Mouse (Mus musculus): ENCODE results near the gene Clip3. TPM values are rescaled to one million over a fixed set of nuclear protein-coding genes. Genes with fewer than 3 reads are reported as not detected.

Gene Clip3
- polyA plus RNA-seq, 1 experiment from 2014 or later = 100 TPM

DNA sequence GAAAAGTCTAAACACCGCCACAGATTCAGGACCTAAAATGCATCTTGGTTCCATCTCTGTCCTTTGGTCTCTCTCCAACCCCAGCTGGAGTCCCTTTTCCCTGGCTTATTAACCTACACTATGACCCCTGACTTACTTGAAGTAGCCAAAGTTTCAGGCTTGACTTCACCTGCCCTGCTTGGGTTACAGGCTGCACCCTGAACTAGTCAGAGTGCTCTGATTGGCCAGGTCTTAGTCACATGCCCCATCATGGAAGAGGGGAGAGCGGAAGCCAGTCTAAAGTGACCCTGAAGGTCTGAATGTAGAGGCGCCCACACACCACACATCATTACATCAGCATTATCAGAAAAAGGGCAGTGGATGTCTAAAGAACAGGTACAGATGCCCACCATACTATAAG lies 26.6 kb downstream of the Clip3 start:
- no peak overlapping the region for H3K4me3 ChIP-seq (ENCODE audit: low read depth, low read length)
- H3K4me1 ChIP-seq (ENCODE audit: control insufficient read depth, insufficient read depth, low read length) = peaks cover 9% of the 10 kb centered on the region
- H3K9me3 ChIP-seq (ENCODE audit: control insufficient read depth, low read length) = no peaks in the 10 kb centered on the region
- WGBS = 75% methylated on average over 3 of the region's 3 CpGs
- H3K27ac ChIP-seq (ENCODE audit: low read depth, low read length) = no peak overlapping the region
- H3K9ac ChIP-seq (ENCODE audit: low read length) = no peak overlapping the region
- no peak for ATAC-seq (ENCODE audit: insufficient read depth, low FRiP score, low TSS enrichment)
- no peaks in the 10 kb centered on the region for H3K36me3 ChIP-seq (ENCODE audit: control insufficient read depth, insufficient read depth, low read length)
- no peaks in the 10 kb centered on the region for H3K27me3 ChIP-seq (ENCODE audit: control insufficient read depth, insufficient read depth, low read length)
- no peak for DNase-seq (ENCODE audit: low spot score)
- H3K4me2 ChIP-seq (ENCODE audit: low read depth) = no peak overlapping the region

DNA sequence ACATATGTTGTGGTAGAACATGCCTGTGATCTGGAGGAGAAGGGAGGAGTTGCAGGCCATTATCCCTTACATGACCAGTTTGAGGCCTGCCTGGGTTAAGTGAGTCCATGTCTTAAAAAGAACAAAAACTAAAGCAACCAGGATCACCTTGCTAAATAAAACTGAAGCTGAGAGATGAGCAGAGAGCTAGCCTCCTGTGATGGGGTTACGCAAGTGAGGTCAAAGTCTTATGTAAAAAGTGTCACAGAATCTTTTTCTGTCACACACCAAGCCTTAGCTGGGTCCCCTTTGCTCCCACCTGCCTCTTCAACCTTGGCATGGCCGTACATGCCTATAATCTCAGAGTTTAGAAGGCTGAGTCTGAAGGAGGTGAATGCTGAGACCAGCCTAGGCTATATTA lies 29.4 kb downstream of the Clip3 start:
- no peak for DNase-seq (ENCODE audit: low spot score)
- no peak for ATAC-seq (ENCODE audit: insufficient read depth, low FRiP score, low TSS enrichment)
- H3K9me3 ChIP-seq (ENCODE audit: control insufficient read depth, low read length) = no peaks in the 10 kb centered on the region
- no peaks in the 10 kb centered on the region for H3K36me3 ChIP-seq (ENCODE audit: control insufficient read depth, insufficient read depth, low read length)
- WGBS = 86% methylated on average over 2 of the region's 2 CpGs
- peak overlapping the region; percentile 82 for H3K4me2 ChIP-seq (ENCODE audit: low read depth)
- H3K27me3 ChIP-seq (ENCODE audit: control insufficient read depth, insufficient read depth, low read length) = no peaks in the 10 kb centered on the region
- peak overlapping the region; percentile 69; the same call in 1 of the 2 replicates for H3K4me3 ChIP-seq (ENCODE audit: low read depth, low read length)
- no peak overlapping the region for H3K27ac ChIP-seq (ENCODE audit: low read depth, low read length)
- H3K9ac ChIP-seq (ENCODE audit: low read length) = no peak overlapping the region
- peaks cover 6% of the 10 kb centered on the region; the same call in 1 of the 2 replicates for H3K4me1 ChIP-seq (ENCODE audit: control insufficient read depth, insufficient read depth, low read length)

GRCm38 (mm10) chr7:30321539-30322284 lies 30.2 kb downstream of the Clip3 start, which contains the start of gene E130208F15Rik:
E130208F15Rik (plus strand) TSS chr7:30321740.
- Histone ChIP-seq H3K4me1 (ENCODE audit: control insufficient read depth, insufficient read depth, low read length) (peaks cover 6% of the 10 kb centered on the region; the same call in 1 of the 2 replicates), H3K27me3 (ENCODE audit: control insufficient read depth, insufficient read depth, low read length) (no peaks in the 10 kb centered on the region), H3K9ac (ENCODE audit: low read length) (peak within 1 kb of the TSS; percentile 85), H3K27ac (ENCODE audit: low read depth, low read length) (peak within 1 kb of the TSS; percentile 70; the same call in 1 of the 2 replicates), H3K4me3 (ENCODE audit: low read depth, low read length) (peak within 1 kb of the TSS; percentile 69), H3K4me2 (ENCODE audit: low read depth) (peak within 1 kb of the TSS; percentile 82), H3K9me3 (ENCODE audit: control insufficient read depth, low read length) (no peaks in the 10 kb centered on the region), H3K36me3 (ENCODE audit: control insufficient read depth, insufficient read depth, low read length) (no peaks in the 10 kb centered on the region)
- DNase-seq (ENCODE audit: low spot score) (peak; percentile 46), ATAC-seq (ENCODE audit: insufficient read depth, low FRiP score, low TSS enrichment) (peak; percentile 57)
- WGBS = under 1% methylated on average over 63 of the region's 63 CpGs

- DNase-seq (ENCODE audit: low spot score) = peak; percentile 94
These were observed 30.7 kb downstream of the Clip3 start for GRCm38 (mm10) chr7:30322285-30322667.

GRCm38 (mm10) chr7:30322865-30323264 lies 31.3 kb downstream of the Clip3 start:
- Histone ChIP-seq H3K36me3 (ENCODE audit: control insufficient read depth, insufficient read depth, low read length) (no peaks in the 10 kb centered on the region), H3K27me3 (ENCODE audit: control insufficient read depth, insufficient read depth, low read length) (no peaks in the 10 kb centered on the region), H3K27ac (ENCODE audit: low read depth, low read length) (no peak overlapping the region), H3K4me3 (ENCODE audit: low read depth, low read length) (peak overlapping the region; percentile 69), H3K9ac (ENCODE audit: low read length) (peak overlapping the region; percentile 85), H3K4me2 (ENCODE audit: low read depth) (peak overlapping the region; percentile 82), H3K4me1 (ENCODE audit: control insufficient read depth, insufficient read depth, low read length) (peaks cover 6% of the 10 kb centered on the region; the same call in 1 of the 2 replicates), H3K9me3 (ENCODE audit: control insufficient read depth, low read length) (no peaks in the 10 kb centered on the region)
- ATAC-seq (ENCODE audit: insufficient read depth, low FRiP score, low TSS enrichment) (no peak), DNase-seq (ENCODE audit: low spot score) (no peak)
- 41% methylated on average over 6 of the region's 6 CpGs for WGBS

More at GRCm38 (mm10) chr7:30322285-30322667, 30.7 kb downstream of the Clip3 start:
- Histone ChIP-seq H3K36me3 (ENCODE audit: control insufficient read depth, insufficient read depth, low read length) (no peaks in the 10 kb centered on the region), H3K9ac (ENCODE audit: low read length) (peak overlapping the region; percentile 85), H3K4me1 (ENCODE audit: control insufficient read depth, insufficient read depth, low read length) (peaks cover 6% of the 10 kb centered on the region; the same call in 1 of the 2 replicates), H3K9me3 (ENCODE audit: control insufficient read depth, low read length) (no peaks in the 10 kb centered on the region), H3K4me2 (ENCODE audit: low read depth) (peak overlapping the region; percentile 82), H3K27ac (ENCODE audit: low read depth, low read length) (peak overlapping the region; percentile 70; the same call in 1 of the 2 replicates), H3K27me3 (ENCODE audit: control insufficient read depth, insufficient read depth, low read length) (no peaks in the 10 kb centered on the region), H3K4me3 (ENCODE audit: low read depth, low read length) (peak overlapping the region; percentile 69)
- WGBS = under 1% methylated on average over 20 of the region's 20 CpGs
- ATAC-seq (ENCODE audit: insufficient read depth, low FRiP score, low TSS enrichment) = peak; percentile 100

DNA sequence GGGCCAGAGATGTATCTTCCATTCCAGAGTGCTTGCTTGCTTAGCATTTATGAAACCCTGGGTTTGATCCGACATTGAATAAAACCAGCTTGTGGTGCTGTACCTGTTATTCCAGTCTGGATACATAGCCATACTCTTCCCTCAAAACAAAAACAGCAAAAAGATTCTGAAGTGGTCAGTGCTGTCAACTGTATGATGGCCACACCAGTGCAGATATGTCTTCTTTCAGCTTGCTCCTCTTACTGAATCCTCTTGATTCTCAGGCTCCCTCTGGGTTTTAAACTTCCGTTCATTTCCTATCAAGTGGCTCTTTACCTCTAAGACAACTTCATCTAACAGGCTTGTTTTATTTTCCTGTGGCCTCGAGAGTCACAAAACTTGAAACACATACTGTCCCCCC lies 32.3 kb downstream of the Clip3 start, which contains the start of gene Sdhaf1:
Gene Sdhaf1 (minus strand): TSS at position 101 of the 400 bp plus-strand sequence.
- Histone ChIP-seq H3K27ac (ENCODE audit: low read depth, low read length) (no peak within 1 kb of the TSS), H3K4me3 (ENCODE audit: low read depth, low read length) (peak within 1 kb of the TSS; percentile 69), H3K27me3 (ENCODE audit: control insufficient read depth, insufficient read depth, low read length) (no peaks in the 10 kb centered on the region), H3K9ac (ENCODE audit: low read length) (peak within 1 kb of the TSS; percentile 85), H3K4me2 (ENCODE audit: low read depth) (peak within 1 kb of the TSS; percentile 82), H3K9me3 (ENCODE audit: control insufficient read depth, low read length) (no peaks in the 10 kb centered on the region), H3K36me3 (ENCODE audit: control insufficient read depth, insufficient read depth, low read length) (no peaks in the 10 kb centered on the region), H3K4me1 (ENCODE audit: control insufficient read depth, insufficient read depth, low read length) (peaks cover 6% of the 10 kb centered on the region; the same call in 1 of the 2 replicates)
- no peak for DNase-seq (ENCODE audit: low spot score)
- WGBS = 80% methylated on average over 3 of the region's 3 CpGs
- no peak for ATAC-seq (ENCODE audit: insufficient read depth, low FRiP score, low TSS enrichment)

DNA sequence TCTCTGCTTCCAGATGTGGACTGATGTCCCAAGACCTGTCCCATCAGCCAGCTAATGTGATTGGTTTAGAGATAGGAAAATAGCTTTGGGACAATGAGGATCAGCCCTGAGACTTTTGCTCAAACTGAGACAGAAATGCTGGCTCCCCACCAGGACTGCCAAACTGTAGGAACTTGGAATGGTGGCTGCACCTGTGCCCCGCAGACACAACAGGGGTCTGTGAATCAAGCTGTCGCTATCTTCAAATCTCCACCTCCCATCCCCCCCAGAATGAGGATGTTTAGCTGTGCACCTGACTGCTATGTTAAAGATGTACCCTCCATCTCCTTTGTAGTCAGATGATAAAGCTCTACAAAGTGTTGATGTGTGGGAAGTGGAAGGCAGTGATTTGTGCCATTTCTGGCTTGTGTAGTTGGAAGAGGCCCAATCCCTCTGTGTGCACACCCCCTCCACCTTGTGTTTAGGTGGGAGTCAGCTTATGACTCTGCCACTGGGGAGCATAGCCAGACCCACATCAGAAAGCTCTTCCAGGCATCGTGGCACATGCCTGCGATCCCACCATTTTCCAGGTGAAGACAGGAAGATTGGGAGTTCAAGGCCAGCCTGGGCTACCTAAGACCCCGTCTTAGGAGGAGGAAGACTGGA lies 32.9 kb downstream of the Clip3 start:
- H3K9me3 ChIP-seq (ENCODE audit: control insufficient read depth, low read length) = no peaks in the 10 kb centered on the region
- H3K9ac ChIP-seq (ENCODE audit: low read length) = no peak overlapping the region
- no peak overlapping the region for H3K4me2 ChIP-seq (ENCODE audit: low read depth)
- WGBS = 79% methylated on average over 5 of the region's 5 CpGs
- no peaks in the 10 kb centered on the region for H3K36me3 ChIP-seq (ENCODE audit: control insufficient read depth, insufficient read depth, low read length)
- no peak for ATAC-seq (ENCODE audit: insufficient read depth, low FRiP score, low TSS enrichment)
- H3K4me3 ChIP-seq (ENCODE audit: low read depth, low read length) = no peak overlapping the region
- peaks cover 6% of the 10 kb centered on the region; the same call in 1 of the 2 replicates for H3K4me1 ChIP-seq (ENCODE audit: control insufficient read depth, insufficient read depth, low read length)
- no peak for DNase-seq (ENCODE audit: low spot score)
- no peak overlapping the region for H3K27ac ChIP-seq (ENCODE audit: low read depth, low read length)
- no peaks in the 10 kb centered on the region for H3K27me3 ChIP-seq (ENCODE audit: control insufficient read depth, insufficient read depth, low read length)

DNA sequence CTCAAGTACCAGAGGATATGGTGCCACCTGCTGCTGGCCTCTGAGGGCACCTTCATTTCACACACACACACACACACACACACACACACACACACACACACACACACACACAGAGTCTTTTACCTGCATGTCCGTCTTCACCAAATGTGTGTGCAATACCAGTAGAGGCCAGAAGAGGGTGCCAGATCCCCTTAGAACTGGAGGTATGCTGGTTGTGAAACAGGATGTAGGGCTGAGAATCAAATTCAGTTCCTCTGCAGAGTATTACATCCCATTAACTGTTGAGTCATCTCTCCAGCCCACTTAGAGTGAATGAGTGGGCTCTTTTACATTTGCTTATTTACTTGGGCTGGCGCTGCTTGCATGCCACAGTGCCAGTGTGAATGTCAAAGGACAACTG lies 33.8 kb downstream of the Clip3 start:
- WGBS = 47% methylated on average over 2 of the region's 2 CpGs
- no peak for ATAC-seq (ENCODE audit: insufficient read depth, low FRiP score, low TSS enrichment)
- Histone ChIP-seq H3K27me3 (ENCODE audit: control insufficient read depth, insufficient read depth, low read length) (no peaks in the 10 kb centered on the region), H3K27ac (ENCODE audit: low read depth, low read length) (no peak overlapping the region), H3K4me1 (ENCODE audit: control insufficient read depth, insufficient read depth, low read length) (peaks cover 6% of the 10 kb centered on the region; the same call in 1 of the 2 replicates), H3K4me3 (ENCODE audit: low read depth, low read length) (no peak overlapping the region), H3K9me3 (ENCODE audit: control insufficient read depth, low read length) (no peaks in the 10 kb centered on the region), H3K4me2 (ENCODE audit: low read depth) (no peak overlapping the region), H3K9ac (ENCODE audit: low read length) (no peak overlapping the region), H3K36me3 (ENCODE audit: control insufficient read depth, insufficient read depth, low read length) (no peaks in the 10 kb centered on the region)
- DNase-seq (ENCODE audit: low spot score) = peak; percentile 54

All from neural tube, embryonic 11.5 days (tissue).